31 mouse cellular contexts compared by ENCODE assay signal in genomic region chr16:64923500-64923899, GRCm38 (mm10).
DNase-seq lines count a peak whose midpoint lies in the region; ATAC-seq and TF ChIP-seq lines count a peak whose summit lies in the region.
"Had no signal": no experiment of that assay in that cellular context is flagged by ENCODE, and none has a peak within 500 bp of the region (broad histone marks: within the 10 kb centered on the region; RNA-seq: fewer than 3 reads in every experiment).

No protein-coding gene starts in this region.

- H3K27ac ChIP-seq in heart, embryonic 13.5 days (replicated peaks), result no peak overlapping the region
- H3K27ac ChIP-seq in lung, embryonic 14.5 days (ENCODE audit: low read depth), result no peak overlapping the region
- no peak overlapping the region for H3K27ac ChIP-seq in intestine, embryonic 16.5 days (ENCODE audit: low read length)
- H3K27ac ChIP-seq: embryonic facial prominence, embryonic 12.5 days; heart, embryonic 10.5 days; hindbrain, embryonic 10.5 days; hindbrain, embryonic 15.5 days; liver, embryonic 12.5 days; macrophage; midbrain, embryonic 15.5 days had no signal

- peaks cover 7% of the 10 kb centered on the region; the same call in 1 of the 2 replicates for H3K4me1 ChIP-seq in heart, embryonic 13.5 days
- H3K4me1 ChIP-seq in lung, embryonic 14.5 days (ENCODE audit: insufficient read depth), result no peaks in the 10 kb centered on the region
- no peaks in the 10 kb centered on the region for H3K4me1 ChIP-seq in intestine, embryonic 16.5 days (ENCODE audit: control insufficient read depth, insufficient read depth, low read length)
- H3K4me1 ChIP-seq: embryonic facial prominence, embryonic 12.5 days; hindbrain, embryonic 10.5 days; hindbrain, embryonic 15.5 days; liver, embryonic 12.5 days; midbrain, embryonic 15.5 days had no signal

- no peaks in the 10 kb centered on the region for H3K36me3 ChIP-seq in heart, embryonic 13.5 days
- H3K36me3 ChIP-seq in lung, embryonic 14.5 days (ENCODE audit: insufficient read depth), result no peaks in the 10 kb centered on the region
- no peaks in the 10 kb centered on the region for H3K36me3 ChIP-seq in intestine, embryonic 16.5 days (ENCODE audit: control insufficient read depth, insufficient read depth, low read length)
- H3K36me3 ChIP-seq: embryonic facial prominence, embryonic 12.5 days; heart, embryonic 10.5 days; hindbrain, embryonic 10.5 days; hindbrain, embryonic 15.5 days; liver, embryonic 12.5 days; midbrain, embryonic 15.5 days had no signal

- H3K4me2 ChIP-seq in heart, embryonic 13.5 days, result peak overlapping the region; percentile 2; the same call in 1 of the 2 replicates
- H3K4me2 ChIP-seq in lung, embryonic 14.5 days, result no peak overlapping the region
- H3K4me2 ChIP-seq in intestine, embryonic 16.5 days (ENCODE audit: low read depth, low read length), result no peak overlapping the region
- H3K4me2 ChIP-seq: embryonic facial prominence, embryonic 12.5 days; hindbrain, embryonic 15.5 days; liver, embryonic 12.5 days; midbrain, embryonic 15.5 days had no signal

- H3K9ac ChIP-seq in heart, embryonic 13.5 days, result no peak overlapping the region
- no peak overlapping the region for H3K9ac ChIP-seq in lung, embryonic 14.5 days
- H3K9ac ChIP-seq in intestine, embryonic 16.5 days (ENCODE audit: low read depth, low read length), result no peak overlapping the region
- H3K9ac ChIP-seq: embryonic facial prominence, embryonic 12.5 days; hindbrain, embryonic 15.5 days; liver, embryonic 12.5 days; liver, postnatal 0 days; midbrain, embryonic 15.5 days had no signal

- H3K9me3 ChIP-seq in heart, embryonic 13.5 days, result no peaks in the 10 kb centered on the region
- no peaks in the 10 kb centered on the region for H3K9me3 ChIP-seq in lung, embryonic 14.5 days (ENCODE audit: low read depth, low read length)
- H3K9me3 ChIP-seq in intestine, embryonic 16.5 days (ENCODE audit: control insufficient read depth, low read length), result no peaks in the 10 kb centered on the region
- H3K9me3 ChIP-seq: embryonic facial prominence, embryonic 12.5 days; heart, embryonic 10.5 days; hindbrain, embryonic 10.5 days; hindbrain, embryonic 15.5 days; liver, embryonic 12.5 days; midbrain, embryonic 15.5 days had no signal

- H3K4me3 ChIP-seq in heart, embryonic 13.5 days, result no peak overlapping the region
- H3K4me3 ChIP-seq in lung, embryonic 14.5 days (ENCODE audit: low read depth, low read length), result no peak overlapping the region
- no peak overlapping the region for H3K4me3 ChIP-seq in intestine, embryonic 16.5 days (ENCODE audit: low read length)
- H3K4me3 ChIP-seq: embryonic facial prominence, embryonic 12.5 days; heart, embryonic 10.5 days; hindbrain, embryonic 10.5 days; hindbrain, embryonic 15.5 days; liver, embryonic 12.5 days; midbrain, embryonic 15.5 days had no signal

- 32% methylated on average over 9 of the region's 9 CpGs for WGBS in heart, embryonic 13.5 days
- 37% methylated on average over 9 of the region's 9 CpGs for WGBS in lung, embryonic 14.5 days
- WGBS in intestine, embryonic 16.5 days, result 37% methylated on average over 9 of the region's 9 CpGs

- no peak for DNase-seq in heart, adult 8-10 months (ENCODE audit: low spot score)
- peak; percentile 20 for DNase-seq in lung, embryonic 14.5 days
- DNase-seq in lung, postnatal 25 days (ENCODE audit: low spot score), result no peak
- DNase-seq in embryo, embryonic 9.5 days (ENCODE audit: extremely low spot score), result peak; percentile 20
- DNase-seq: adrenal gland, postnatal 14 days; cerebellum, adult 11-12 months; cerebellum, adult 9-11 months; gastrocnemius, postnatal 10 days; heart, postnatal 14 days; kidney, adult 9 months; kidney, postnatal 4 days; layer of hippocampus, postnatal 36 days; left cerebral cortex, postnatal 4 days; liver, postnatal 0 days; right cerebral cortex, adult 18-20 months; right cerebral cortex, postnatal 4 days; thymus, adult 18-20 months; thymus, postnatal 36 days had no signal

- H3K27me3 ChIP-seq in heart, embryonic 13.5 days (replicated peaks), result no peaks in the 10 kb centered on the region
- H3K27me3 ChIP-seq in lung, embryonic 14.5 days (ENCODE audit: insufficient read depth, low read length), result no peaks in the 10 kb centered on the region
- H3K27me3 ChIP-seq in intestine, embryonic 16.5 days (replicated peaks; ENCODE audit: control insufficient read depth, insufficient read depth, low read length), result no peaks in the 10 kb centered on the region
- H3K27me3 ChIP-seq: embryonic facial prominence, embryonic 12.5 days; hindbrain, embryonic 15.5 days; liver, embryonic 12.5 days; midbrain, embryonic 15.5 days had no signal

- no peak for TF ChIP-seq CTCF in lung, embryonic 14.5 days (IDR thresholded peaks at IDR 0.05; ENCODE audit: low read depth)

- ATAC-seq in heart, embryonic 13.5 days (ENCODE audit: extremely low read depth, insufficient number of reproducible peaks, low FRiP score, low TSS enrichment), result no peak
- no peak for ATAC-seq in lung, embryonic 14.5 days (ENCODE audit: insufficient read depth)
- 0 out of 2 replicates have a peak, but pooled peaks have one; percentile 44 for ATAC-seq in intestine, embryonic 16.5 days
- ATAC-seq in inflammation-experienced regulatory T-cells, adult 6 months, result no peak
- no peak for ATAC-seq in erythroid progenitor cell, adult 5-6 weeks (replicated peaks; ENCODE audit: low FRiP score, poor library complexity, severe bottlenecking)
- ATAC-seq: CD4-positive, CD25-positive, alpha-beta regulatory T cell, adult 4 months; liver, embryonic 12.5 days; liver, postnatal 0 days; lung, postnatal 0 days; midbrain, embryonic 15.5 days had no signal

Comparison
In these comparisons a context has a peak if more than half of its experiments do, and no peak if none do; other contexts are left out.
1. DNase-seq: peak in lung, embryonic 14.5 days (single experiment) and embryo, embryonic 9.5 days (single experiment); none in heart, adult 8-10 months (single experiment) and lung, postnatal 25 days (single experiment).